In genomic region chr19:34382551-34382950, GRCm38 (mm10) we compare ENCODE assay signal across 17 mouse cellular contexts.
DNase-seq lines count a peak whose midpoint lies in the region; ATAC-seq and TF ChIP-seq lines count a peak whose summit lies in the region.
"Had no signal": no experiment of that assay in that cellular context is flagged by ENCODE, and none has a peak within 500 bp of the region (broad histone marks: within the 10 kb centered on the region; RNA-seq: fewer than 3 reads in every experiment).

No protein-coding gene starts in this region.

- no peak overlapping the region for H3K9ac ChIP-seq in kidney, embryonic 14.5 days (ENCODE audit: low read depth, low read length)
- no peak overlapping the region for H3K9ac ChIP-seq in stomach, postnatal 0 days (ENCODE audit: low read length)
- H3K9ac ChIP-seq: embryonic facial prominence, embryonic 15.5 days; forebrain, embryonic 15.5 days; hindbrain, embryonic 15.5 days; limb, embryonic 15.5 days; neural tube, embryonic 12.5 days had no signal

- TF ChIP-seq CTCF in stomach, postnatal 0 days (IDR thresholded peaks at IDR 0.05; ENCODE audit: low read depth): no peak

- no peaks in the 10 kb centered on the region for H3K4me1 ChIP-seq in kidney, embryonic 14.5 days (ENCODE audit: control insufficient read depth, insufficient read depth, low read length)
- H3K4me1 ChIP-seq in stomach, postnatal 0 days (replicated peaks; ENCODE audit: control insufficient read depth, insufficient read depth): no peaks in the 10 kb centered on the region
- H3K4me1 ChIP-seq: embryonic facial prominence, embryonic 15.5 days; forebrain, embryonic 15.5 days; hindbrain, embryonic 15.5 days; limb, embryonic 15.5 days; neural tube, embryonic 12.5 days had no signal

- no peak overlapping the region for H3K27ac ChIP-seq in kidney, embryonic 14.5 days (ENCODE audit: low read depth, low read length)
- no peak overlapping the region for H3K27ac ChIP-seq in stomach, postnatal 0 days (replicated peaks)
- H3K27ac ChIP-seq: embryonic facial prominence, embryonic 15.5 days; forebrain, embryonic 15.5 days; heart, adult 2 months; hindbrain, embryonic 15.5 days; limb, embryonic 15.5 days; neural tube, embryonic 12.5 days had no signal

- H3K4me3 ChIP-seq in kidney, embryonic 14.5 days (ENCODE audit: low read length): no peak overlapping the region
- no peak overlapping the region for H3K4me3 ChIP-seq in stomach, postnatal 0 days (ENCODE audit: low read depth, low read length)
- H3K4me3 ChIP-seq: embryonic facial prominence, embryonic 15.5 days; forebrain, embryonic 15.5 days; heart, adult 2 months; hindbrain, embryonic 15.5 days; limb, embryonic 15.5 days; neural tube, embryonic 12.5 days had no signal

- TF ChIP-seq EP300 in stomach, postnatal 0 days (optimal IDR thresholded peaks at IDR 0.05): no peak

- H3K36me3 ChIP-seq in kidney, embryonic 14.5 days (ENCODE audit: control insufficient read depth, insufficient read depth, low read length): no peaks in the 10 kb centered on the region
- H3K36me3 ChIP-seq in stomach, postnatal 0 days (ENCODE audit: control insufficient read depth, insufficient read depth, low read length): no peaks in the 10 kb centered on the region
- H3K36me3 ChIP-seq: embryonic facial prominence, embryonic 15.5 days; forebrain, embryonic 15.5 days; hindbrain, embryonic 15.5 days; limb, embryonic 15.5 days; neural tube, embryonic 12.5 days had no signal

- no peaks in the 10 kb centered on the region for H3K27me3 ChIP-seq in kidney, embryonic 14.5 days (ENCODE audit: control insufficient read depth, insufficient read depth, low read length)
- H3K27me3 ChIP-seq in stomach, postnatal 0 days (ENCODE audit: control insufficient read depth, insufficient read depth, low read length): no peaks in the 10 kb centered on the region
- H3K27me3 ChIP-seq: embryonic facial prominence, embryonic 15.5 days; forebrain, embryonic 15.5 days; hindbrain, embryonic 15.5 days; limb, embryonic 15.5 days; neural tube, embryonic 12.5 days had no signal

- ATAC-seq in kidney, embryonic 14.5 days (ENCODE audit: low FRiP score, low TSS enrichment): no peak
- ATAC-seq in stomach, postnatal 0 days (ENCODE audit: low FRiP score, low TSS enrichment): peak; percentile 10; the same call in 1 of the 2 replicates
- ATAC-seq: forebrain, embryonic 15.5 days; intestine, embryonic 16.5 days had no signal

- peak; percentile 10 for DNase-seq in kidney, postnatal 14 days
- peak; percentile 42 for DNase-seq in fat pad, adult 2 months (ENCODE audit: extremely low read depth, low read depth, low spot score)
- peak; percentile 34 for DNase-seq in lung, postnatal 10 days
- DNase-seq in stomach, postnatal 0 days (ENCODE audit: low spot score): no peak
- DNase-seq in cerebellum, adult 18-20 months: no peak
- DNase-seq in thymus, postnatal 14 days: no peak
- DNase-seq: adrenal gland, postnatal 10 days; cerebellum, adult 11-12 months; spleen, adult 18-20 months had no signal

- no peak overlapping the region for H3K4me2 ChIP-seq in kidney, embryonic 14.5 days (replicated peaks; ENCODE audit: low read depth, low read length)
- H3K4me2 ChIP-seq in stomach, postnatal 0 days (replicated peaks; ENCODE audit: low read depth): no peak overlapping the region
- H3K4me2 ChIP-seq: embryonic facial prominence, embryonic 15.5 days; forebrain, embryonic 15.5 days; hindbrain, embryonic 15.5 days; limb, embryonic 15.5 days; neural tube, embryonic 12.5 days had no signal

- H3K9me3 ChIP-seq in kidney, embryonic 14.5 days (ENCODE audit: control insufficient read depth, low read length): no peaks in the 10 kb centered on the region
- H3K9me3 ChIP-seq in stomach, postnatal 0 days (ENCODE audit: control insufficient read depth, low read length): no peaks in the 10 kb centered on the region
- H3K9me3 ChIP-seq: embryonic facial prominence, embryonic 15.5 days; forebrain, embryonic 15.5 days; hindbrain, embryonic 15.5 days; limb, embryonic 15.5 days; neural tube, embryonic 12.5 days had no signal

Comparison
In these comparisons a context has a peak if more than half of its experiments do, and no peak if none do; other contexts are left out.
1. DNase-seq: peak in kidney, postnatal 14 days (single experiment), fat pad, adult 2 months (single experiment) and lung, postnatal 10 days (single experiment); none in stomach, postnatal 0 days (single experiment), cerebellum, adult 18-20 months (0 of 2) and thymus, postnatal 14 days (single experiment).